Mouse (Mus musculus) stomach, embryonic 16.5 days (tissue): ENCODE data around the gene Aff1. TPM values are rescaled to one million over a fixed set of nuclear protein-coding genes. Genes with fewer than 3 reads are reported as not detected.

ENCODE experiments used
- ATAC-seq: fragments of 200-750 bp; cut with Nextera tagmentation; 2 replicates; pipeline ENCODE4 v1.8.0; 2017; ENCODE audit warnings: moderate number of reproducible peaks, moderate TSS enrichment; ENCODE audit not compliant: insufficient read depth, low FRiP score
- H3K27ac ChIP-seq: fragments of 300-500 bp; sonication (generic); 2 replicates; pipeline ENCODE4 v1.5.1; 2014; ENCODE audit warnings: low read length
- H3K27me3 ChIP-seq: fragments of 300-500 bp; sonication (generic); 2 replicates; pipeline ENCODE4 v1.6.1; 2014; ENCODE audit warnings: low read length, control low read depth, mixed read lengths; ENCODE audit not compliant: control insufficient read depth, insufficient read depth
- H3K36me3 ChIP-seq: fragments of 300-500 bp; sonication (generic); 2 replicates; pipeline ENCODE4 v1.6.1; 2014; ENCODE audit warnings: low read length; ENCODE audit not compliant: control insufficient read depth, insufficient read depth
- H3K4me1 ChIP-seq: fragments of 300-500 bp; sonication (generic); 2 replicates; pipeline ENCODE4 v1.6.1; 2014; ENCODE audit warnings: low read length, control low read depth, mixed read lengths; ENCODE audit not compliant: control insufficient read depth, insufficient read depth
- H3K4me2 ChIP-seq: fragments of 300-500 bp; sonication (generic); 2 replicates; pipeline ENCODE4 v1.6.1; 2014; ENCODE audit warnings: low read depth, low read length, mixed read lengths
- H3K4me3 ChIP-seq: fragments of 300-500 bp; sonication (generic); replicated peaks from 2 replicates; pipeline ENCODE4 v1.5.1; 2014; ENCODE audit warnings: mild to moderate bottlenecking, low read length
- H3K9ac ChIP-seq: fragments of 300-500 bp; sonication (generic); 2 replicates; pipeline ENCODE4 v1.6.1; 2014; ENCODE audit warnings: low read length
- H3K9me3 ChIP-seq: fragments of 300-500 bp; sonication (generic); replicated peaks from 2 replicates; pipeline ENCODE4 v1.6.1; 2016; ENCODE audit warnings: low read length, control low read depth; ENCODE audit not compliant: control insufficient read depth
- WGBS: fragments of 180-500 bp; shearing (Covaris S2); extraction: QIAGEN DNeasy Blood & Tissue Kit; methylation state at CpG from one replicate; pipeline ENCODE4 v1.1.7; 2014; 5-methylcytosine and 5-hydroxymethylcytosine counted together
- polyA plus RNA-seq: library from polyadenylated mRNA; unstranded; fragments of >200 nt; fragmentation: Nextera tagmentation; extraction: Ambion mirVana; gene quantifications from 2 replicates; pipeline ENCODE4 v1.2.1, GENCODE M21; 2015

Aff1 gene
- polyA plus RNA-seq, 1 experiment from 2014 or later, result 6.8 TPM

GRCm38 (mm10) chr5:103857151-103857550, 165.0 kb downstream of the Aff1 start:
- no peak overlapping the region for H3K4me3 ChIP-seq
- 88% methylated on average over 2 of the region's 2 CpGs for WGBS
- no peak overlapping the region for H3K27ac ChIP-seq
- H3K4me1 ChIP-seq, result no peaks in the 10 kb centered on the region
- H3K36me3 ChIP-seq, result no peaks in the 10 kb centered on the region; the same call in 1 of the 2 replicates
- H3K9ac ChIP-seq, result no peak overlapping the region
- no peaks in the 10 kb centered on the region for H3K27me3 ChIP-seq
- no peak overlapping the region for H3K4me2 ChIP-seq
- H3K9me3 ChIP-seq, result no peaks in the 10 kb centered on the region
- ATAC-seq, result no peak

DNA sequence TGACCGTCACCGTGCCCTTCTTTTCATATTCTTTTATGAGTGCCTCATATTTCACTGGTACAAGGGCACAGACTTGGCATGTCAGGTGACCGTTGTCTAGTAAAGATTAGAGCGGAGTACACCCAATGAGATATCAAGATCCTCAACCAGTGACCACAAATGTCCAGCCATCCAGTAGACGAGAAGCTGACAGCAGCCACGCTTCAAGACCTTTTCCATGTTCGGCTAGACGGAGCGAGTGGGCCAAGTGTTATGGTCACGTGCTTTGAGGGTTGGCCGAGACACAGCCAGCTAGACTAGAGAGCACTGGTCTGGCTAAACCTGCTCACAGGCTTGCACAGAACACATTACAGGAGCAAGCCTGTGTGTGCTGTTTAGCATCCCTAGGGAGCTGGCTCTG, 168.4 kb downstream of the Aff1 start:
- Histone ChIP-seq H3K27ac (no peak overlapping the region), H3K36me3 (no peaks in the 10 kb centered on the region), H3K9ac (no peak overlapping the region), H3K4me1 (no peaks in the 10 kb centered on the region), H3K9me3 (no peaks in the 10 kb centered on the region), H3K27me3 (no peaks in the 10 kb centered on the region), H3K4me2 (no peak overlapping the region), H3K4me3 (no peak overlapping the region)
- no peak for ATAC-seq
- WGBS, result 89% methylated on average over 11 of the region's 11 CpGs

DNA sequence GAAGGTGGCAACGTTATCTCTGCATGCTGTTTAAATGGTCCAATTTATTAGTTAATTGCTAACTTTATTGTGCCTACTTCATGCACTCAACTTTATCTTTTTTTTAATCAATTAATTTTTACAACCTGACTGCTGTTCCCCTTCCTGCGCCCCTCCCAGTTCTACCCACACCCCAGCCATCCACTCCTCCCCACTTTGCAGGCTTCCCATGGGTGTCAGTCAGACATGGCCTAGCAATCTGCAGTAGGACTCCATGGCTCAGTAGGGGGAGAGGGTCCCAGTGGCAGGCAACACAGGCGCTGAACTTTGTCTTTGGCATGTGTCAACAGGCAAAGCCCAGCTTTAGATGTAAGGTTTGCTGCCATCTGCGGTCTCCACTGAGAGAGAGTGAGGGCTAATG, 171.6 kb downstream of the Aff1 start:
- no peak for ATAC-seq
- WGBS, result 88% methylated on average over 4 of the region's 4 CpGs

GRCm38 (mm10) chr5:103889766-103890165, 197.6 kb downstream of the Aff1 start:
- no peaks in the 10 kb centered on the region for H3K9me3 ChIP-seq
- H3K9ac ChIP-seq, result no peak overlapping the region
- ATAC-seq, result no peak
- H3K4me1 ChIP-seq, result peaks cover 3% of the 10 kb centered on the region; the same call in 1 of the 2 replicates
- H3K4me2 ChIP-seq, result no peak overlapping the region
- no peaks in the 10 kb centered on the region for H3K36me3 ChIP-seq
- WGBS, result 46% methylated on average over 15 of the region's 15 CpGs
- H3K4me3 ChIP-seq, result no peak overlapping the region
- H3K27me3 ChIP-seq, result no peaks in the 10 kb centered on the region
- no peak overlapping the region for H3K27ac ChIP-seq

More for the DNA sequence above, 171.6 kb downstream of the Aff1 start:
- Histone ChIP-seq H3K27me3 (no peaks in the 10 kb centered on the region), H3K4me3 (no peak overlapping the region), H3K9ac (no peak overlapping the region), H3K36me3 (no peaks in the 10 kb centered on the region), H3K4me1 (no peaks in the 10 kb centered on the region), H3K9me3 (no peaks in the 10 kb centered on the region), H3K27ac (no peak overlapping the region), H3K4me2 (no peak overlapping the region)

DNA sequence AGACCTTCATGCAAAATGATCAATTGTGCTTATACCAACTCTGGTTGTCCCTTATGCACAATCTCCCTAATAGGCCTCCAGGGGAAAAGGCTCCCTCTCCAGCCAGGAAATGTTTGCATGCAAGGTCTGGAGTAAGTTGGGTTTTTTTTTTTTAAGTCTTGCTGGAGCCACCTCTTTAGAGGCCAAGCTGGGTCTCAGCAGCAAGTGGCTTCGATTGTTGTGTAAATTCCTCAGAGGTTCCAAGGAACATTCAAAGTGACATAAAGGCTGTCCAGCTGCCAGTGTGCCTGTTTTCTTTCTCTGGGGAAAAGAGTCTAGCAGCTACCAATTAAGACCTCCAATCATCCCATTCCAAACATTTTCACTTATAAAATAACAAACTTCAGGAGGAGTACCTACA, 206.1 kb downstream of the Aff1 start:
- Histone ChIP-seq H3K4me2 (no peak overlapping the region), H3K36me3 (no peaks in the 10 kb centered on the region), H3K9me3 (no peaks in the 10 kb centered on the region), H3K27me3 (no peaks in the 10 kb centered on the region), H3K4me1 (peaks cover 5% of the 10 kb centered on the region; the same call in 1 of the 2 replicates), H3K9ac (no peak overlapping the region), H3K27ac (no peak overlapping the region), H3K4me3 (no peak overlapping the region)
- WGBS, result 27% methylated on average over 1 of the region's 1 CpGs
- no peak for ATAC-seq

Other genes starting within 250 kb of the Aff1 start
- 1.7 and 4.7 TPM in 2 replicates for gene Slc10a6, start 63.0 kb upstream of the Aff1 start, polyA plus RNA-seq
- 0.44 TPM in 1 of 2 replicates, not detected in the other for gene 1700016H13Rik, start 36.4 kb upstream of the Aff1 start, polyA plus RNA-seq
- 14.1 and 14.6 TPM in 2 replicates for gene Klhl8, start 218.9 kb downstream of the Aff1 start, polyA plus RNA-seq